Mouse (Mus musculus): Measurements from ENCODE around the gene Gm21958. TPM values are rescaled to one million over a fixed set of nuclear protein-coding genes. Genes with fewer than 3 reads are reported as not detected.

Gm21958 gene
- polyA plus RNA-seq, 1 experiment from 2014 or later, result 0.43 TPM

- ATAC-seq (replicated peaks; ENCODE audit: low FRiP score, low read depth) (no peak), DNase-seq (ENCODE audit: low spot score) (no peak)
- WGBS, result 80% methylated on average over 3 of the region's 3 CpGs
- Histone ChIP-seq H3K27me3 (ENCODE audit: insufficient read depth, low read length) (no peaks in the 10 kb centered on the region), H3K4me3 (replicated peaks; ENCODE audit: low read depth, low read length) (no peak overlapping the region), H3K9me3 (replicated peaks; ENCODE audit: low read length) (no peaks in the 10 kb centered on the region), H3K36me3 (ENCODE audit: insufficient read depth, low read length) (no peaks in the 10 kb centered on the region), H3K9ac (ENCODE audit: low read depth, low read length) (no peak overlapping the region), H3K4me1 (replicated peaks; ENCODE audit: insufficient read depth, low read length) (no peaks in the 10 kb centered on the region), H3K4me2 (ENCODE audit: low read length) (no peak overlapping the region), H3K27ac (no peak overlapping the region)
- TF ChIP-seq CTCF (IDR thresholded peaks at IDR 0.05; ENCODE audit: low read depth), result no peak
These were observed 46.0 kb downstream of the Gm21958 start for GRCm38 (mm10) chr3:54668141-54668540.

Other genes with a start within 250 kb of the Gm21958 start
- 69.0 and 73.9 TPM in 2 replicates for gene Supt20, start 21.5 kb downstream of the Gm21958 start, polyA plus RNA-seq (2015; fragmentation: Nextera tagmentation; extraction: Ambion mirVana)
- 80.5 TPM in 2 replicates for gene Exosc8, start 21.0 kb upstream of the Gm21958 start, polyA plus RNA-seq (2015; fragmentation: Nextera tagmentation; extraction: Ambion mirVana)
- gene Alg5, start 21.2 kb upstream of the Gm21958 start, polyA plus RNA-seq (2015; fragmentation: Nextera tagmentation; extraction: Ambion mirVana), result 80.1 and 86.4 TPM in 2 replicates
- 0.68 and 0.87 TPM in 2 replicates for gene Smad9, start 41.2 kb upstream of the Gm21958 start, polyA plus RNA-seq (2015; fragmentation: Nextera tagmentation; extraction: Ambion mirVana)
- 32.5 and 37.9 TPM in 2 replicates for gene Rfxap, start 93.4 kb upstream of the Gm21958 start, polyA plus RNA-seq (2015; fragmentation: Nextera tagmentation; extraction: Ambion mirVana)
- not detected in 2 replicates for gene Sertm1, start 201.5 kb upstream of the Gm21958 start, polyA plus RNA-seq (2015; fragmentation: Nextera tagmentation; extraction: Ambion mirVana)

Measured in kidney, postnatal 0 days (tissue).